Mouse (Mus musculus) liver, embryonic 14.5 days (tissue): ENCODE measurements around the gene Mpp5. TPM values are rescaled to one million over a fixed set of nuclear protein-coding genes. Genes with fewer than 3 reads are reported as not detected.

Source experiments
- ATAC-seq: fragments of 200-750 bp; cut with Nextera tagmentation; 2 replicates; pipeline ENCODE4 v1.8.0; 2017; ENCODE audit warnings: moderate number of reproducible peaks, mild to moderate bottlenecking, moderate library complexity; ENCODE audit not compliant: insufficient read depth
- DNase-seq, 3 experiments: peaks; one replicate each; pipeline ENCODE4 v3.0.0-alpha.2; 2012 to 2013; ENCODE audit warnings: low read depth in 3 of 3, low spot score in 3 of 3
- H3K27ac ChIP-seq: fragments of 300-500 bp; sonication (generic); 2 replicates; pipeline ENCODE4 v1.5.1; 2014; ENCODE audit warnings: moderate library complexity, mild to moderate bottlenecking, control low read depth, inconsistent platforms
- H3K27me3 ChIP-seq: fragments of 300-500 bp; sonication (generic); 2 replicates; pipeline ENCODE4 v1.6.1; 2014; ENCODE audit warnings: mild to moderate bottlenecking, low read length, moderate library complexity; ENCODE audit not compliant: control insufficient read depth, insufficient read depth
- H3K36me3 ChIP-seq: fragments of 300-500 bp; sonication (generic); replicated peaks from 2 replicates; pipeline ENCODE4 v1.6.1; 2014; ENCODE audit warnings: low read depth; ENCODE audit not compliant: control insufficient read depth, insufficient read depth
- H3K4me1 ChIP-seq, 2 experiments: fragments of 200-500 bp in 1 of 2; fragments of 300-500 bp in 1 of 2; sonication (generic) in 1 of 2; replicated peaks; 2 replicates each; pipeline ENCODE4 v1.6.1; 2012 to 2014; ENCODE audit warnings: antibody characterized with exemption in 1 of 2, inconsistent platforms in 1 of 2, low read length in 1 of 2; ENCODE audit not compliant: control insufficient read depth in 2 of 2, insufficient read depth in 2 of 2
- H3K4me2 ChIP-seq: fragments of 300-500 bp; sonication (generic); 2 replicates; pipeline ENCODE4 v1.6.1; 2014; ENCODE audit warnings: low read depth, mild to moderate bottlenecking, control low read depth, moderate library complexity
- H3K4me3 ChIP-seq, 2 experiments: fragments of 200-500 bp in 1 of 2; fragments of 300-500 bp in 1 of 2; sonication (generic) in 1 of 2; 2 replicates each; pipeline ENCODE4 v1.5.1; 2012 to 2014; ENCODE audit warnings: low read depth in 2 of 2, low read length in 2 of 2, mild to moderate bottlenecking in 2 of 2, control low read depth in 1 of 2, inconsistent platforms in 1 of 2, moderate library complexity in 1 of 2; ENCODE audit not compliant: insufficient read depth in 1 of 2
- H3K9ac ChIP-seq: fragments of 300-500 bp; sonication (generic); replicated peaks from 2 replicates; pipeline ENCODE4 v1.6.1; 2014; ENCODE audit warnings: mild to moderate bottlenecking, control low read depth, moderate library complexity
- H3K9me3 ChIP-seq: fragments of 300-500 bp; sonication (generic); 2 replicates; pipeline ENCODE4 v1.6.1; 2016; ENCODE audit warnings: low read length, mixed read lengths; ENCODE audit not compliant: control insufficient read depth
- CTCF ChIP-seq: IDR thresholded peaks from 2 replicates; pipeline ENCODE4 v1.5.1; 2016; ENCODE audit warnings: antibody characterized with exemption, low read depth, control low read depth
- EP300 ChIP-seq: IDR thresholded peaks from 2 replicates; pipeline ENCODE4 v1.6.1; 2016; ENCODE audit warnings: antibody characterized with exemption, low read depth
- WGBS: fragments of 180-500 bp; shearing (Covaris S2); extraction: QIAGEN DNeasy Blood & Tissue Kit; methylation state at CpG from one replicate; pipeline ENCODE4 v1.1.7; 2014; ENCODE audit not compliant: insufficient replicate concordance; 5-methylcytosine and 5-hydroxymethylcytosine counted together
- polyA plus RNA-seq, 2 experiments: library from polyadenylated mRNA; depleted of rRNA in 1 of 2; stranded (reverse) in 1 of 2; unstranded in 1 of 2; fragments of >200 nt; fragmentation: Nextera tagmentation in 1 of 2; extraction: Ambion mirVana in 1 of 2; gene quantifications; 2 replicates each; pipeline versions ENCODE4 v1.2.1 to v1.2.3; 2012 to 2014

The Mpp5 gene
- polyA plus RNA-seq, 2 experiments, result 2.7 to 7.3 TPM

GRCm38 (mm10) chr12:78746226-78746625 is 2.5 kb upstream of the Mpp5 start:
- Histone ChIP-seq H3K4me2 (no peak overlapping the region), H3K9ac (no peak overlapping the region), H3K27ac (no peak overlapping the region), H3K4me1 (peaks cover 0 to 5% of the 10 kb centered on the region in 2 experiments; a peak in 1 of 4 replicates), H3K27me3 (no peaks in the 10 kb centered on the region), H3K9me3 (no peaks in the 10 kb centered on the region), H3K4me3 (no peak overlapping the region), H3K36me3 (no peaks in the 10 kb centered on the region)
- TF ChIP-seq EP300 (no peak), CTCF (no peak)
- WGBS, result 59% methylated on average over 6 of the region's 6 CpGs
- no peak for DNase-seq
- ATAC-seq, result no peak

DNA sequence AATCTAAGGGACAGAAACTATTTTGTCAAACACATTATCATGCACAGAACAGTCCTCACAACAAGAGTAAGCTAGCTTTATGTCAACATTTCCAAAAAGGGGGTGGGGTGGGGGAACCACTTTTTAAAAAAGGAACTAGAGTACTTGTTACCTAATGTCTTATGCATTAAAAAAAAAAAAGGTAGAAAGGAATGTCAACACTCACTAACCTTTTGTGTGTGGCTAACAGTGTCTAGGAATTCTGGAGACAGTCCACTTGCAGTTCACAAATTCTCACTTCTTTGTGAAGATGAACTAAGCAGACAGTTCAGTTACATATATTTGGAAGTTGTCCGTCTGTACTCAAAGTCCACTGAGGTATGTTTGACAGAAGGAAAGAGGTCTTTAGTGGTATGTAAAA is 1.3 kb upstream of the Mpp5 start:
- no peak overlapping the region for H3K27ac ChIP-seq
- peaks cover 0 to 5% of the 10 kb centered on the region in 2 experiments; a peak in 1 of 4 replicates for H3K4me1 ChIP-seq
- peak overlapping the region in 1 of 2 experiments; percentile 66; a peak in 2 of 4 replicates for H3K4me3 ChIP-seq
- H3K9ac ChIP-seq, result no peak overlapping the region
- no peaks in the 10 kb centered on the region for H3K9me3 ChIP-seq
- TF ChIP-seq EP300 (no peak), CTCF (no peak)
- no peaks in the 10 kb centered on the region for H3K36me3 ChIP-seq
- DNase-seq, result no peak
- WGBS, result 38% methylated on average over 1 of the region's 1 CpGs
- no peaks in the 10 kb centered on the region for H3K27me3 ChIP-seq
- H3K4me2 ChIP-seq, result peak overlapping the region; percentile 100
- no peak for ATAC-seq

DNA sequence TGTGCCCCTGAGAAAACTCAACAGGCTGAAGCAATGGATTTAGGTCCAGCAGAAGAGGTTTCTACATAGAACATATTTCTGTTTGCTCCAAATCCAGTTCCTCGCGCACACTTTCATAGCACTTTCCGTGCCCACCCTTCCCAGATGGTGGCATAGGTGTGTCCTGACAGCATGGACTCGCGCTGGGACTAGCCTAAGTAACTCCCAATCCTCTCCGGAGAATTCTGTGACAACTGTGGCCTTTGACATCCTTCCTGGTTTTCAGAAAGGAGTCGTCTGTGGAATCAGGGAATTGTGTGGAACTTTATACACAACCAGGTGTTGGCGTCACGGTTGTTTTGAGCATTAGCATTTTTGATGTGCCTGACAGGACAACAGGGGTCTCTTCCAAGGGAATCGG is 594 bp upstream of the Mpp5 start:
- peak overlapping the region; percentile 12 for H3K27ac ChIP-seq
- peak; percentile 14 to 32 (median 26) for DNase-seq
- H3K27me3 ChIP-seq, result no peaks in the 10 kb centered on the region

GRCm38 (mm10) chr12:78749378-78749801 is 683 bp downstream of the Mpp5 start:
- Histone ChIP-seq H3K27ac (peak overlapping the region; percentile 12; the same call in 1 of the 2 replicates), H3K4me2 (peak overlapping the region; percentile 64), H3K4me3 (peak overlapping the region; percentile 66 to 81), H3K27me3 (no peaks in the 10 kb centered on the region), H3K4me1 (peaks cover 0 to 5% of the 10 kb centered on the region in 2 experiments; a peak in 1 of 4 replicates), H3K36me3 (no peaks in the 10 kb centered on the region), H3K9ac (peak overlapping the region; percentile 70), H3K9me3 (no peaks in the 10 kb centered on the region)
- DNase-seq (peak; percentile 23 to 35 (median 26)), ATAC-seq (peak; percentile 26)
- under 1% methylated on average over 25 of the region's 25 CpGs for WGBS
- TF ChIP-seq EP300 (no peak), CTCF (no peak)

More for the DNA sequence above, 594 bp upstream of the Mpp5 start:
- H3K4me3 ChIP-seq, result peak overlapping the region; percentile 64 to 66
- H3K4me1 ChIP-seq, result peaks cover 0 to 5% of the 10 kb centered on the region in 2 experiments; a peak in 1 of 4 replicates
- no peak for TF ChIP-seq EP300
- no peak for TF ChIP-seq CTCF
- no peaks in the 10 kb centered on the region for H3K36me3 ChIP-seq
- H3K9me3 ChIP-seq, result no peaks in the 10 kb centered on the region
- peak; percentile 47; the same call in 1 of the 2 replicates for ATAC-seq
- H3K9ac ChIP-seq, result peak overlapping the region; percentile 73
- H3K4me2 ChIP-seq, result peak overlapping the region; percentile 100
- 2% methylated on average over 10 of the region's 10 CpGs for WGBS

- Histone ChIP-seq H3K36me3 (no peaks in the 10 kb centered on the region), H3K4me2 (no peak overlapping the region), H3K27me3 (no peaks in the 10 kb centered on the region), H3K9me3 (no peaks in the 10 kb centered on the region), H3K4me3 (no peak overlapping the region), H3K9ac (no peak overlapping the region), H3K4me1 (no peaks in the 10 kb centered on the region), H3K27ac (no peak overlapping the region)
- DNase-seq, result no peak
- ATAC-seq, result no peak
- TF ChIP-seq CTCF (no peak), EP300 (no peak)
These were observed 13.3 kb downstream of the Mpp5 start for GRCm38 (mm10) chr12:78761979-78762378.
